Mouse (Mus musculus) ES-Bruce4 (cell line): Measurements from ENCODE around the gene Sirpa. TPM values are rescaled to one million over a fixed set of nuclear protein-coding genes. Genes with fewer than 3 reads are reported as not detected.

Experiments
- H3K27ac ChIP-seq: 2 replicates; pipeline ENCODE4 v1.5.1; 2012; ENCODE audit warnings: low read length, inconsistent platforms; ENCODE audit not compliant: insufficient read depth
- H3K27me3 ChIP-seq: 2 replicates; pipeline ENCODE4 v1.6.1; 2012; ENCODE audit warnings: mild to moderate bottlenecking, low read length, inconsistent platforms; ENCODE audit not compliant: control insufficient read depth, poor library complexity, insufficient read depth, severe bottlenecking
- H3K36me3 ChIP-seq: 2 replicates; pipeline ENCODE4 v1.6.1; 2012; ENCODE audit warnings: inconsistent platforms, mild to moderate bottlenecking, low read length, moderate library complexity; ENCODE audit not compliant: control insufficient read depth, poor library complexity, insufficient read depth, severe bottlenecking
- H3K4me1 ChIP-seq: one replicate; pipeline ENCODE4 v1.8.1; 2011; ENCODE audit warnings: low read length; ENCODE audit not compliant: control insufficient read depth, insufficient read depth
- H3K4me3 ChIP-seq: 2 replicates; pipeline ENCODE4 v1.5.1; 2011; ENCODE audit warnings: low read depth, mild to moderate bottlenecking, low read length
- H3K9ac ChIP-seq: 2 replicates; pipeline ENCODE4 v1.6.1; 2012; ENCODE audit warnings: low read depth, mild to moderate bottlenecking, inconsistent platforms; ENCODE audit not compliant: poor library complexity, severe bottlenecking
- H3K9me3 ChIP-seq: replicated peaks from 2 replicates; pipeline ENCODE4 v1.6.1; 2012; ENCODE audit warnings: mild to moderate bottlenecking, low read length, inconsistent platforms; ENCODE audit not compliant: control insufficient read depth, poor library complexity, insufficient read depth, severe bottlenecking
- CTCF ChIP-seq: IDR thresholded peaks from one replicate; pipeline ENCODE4 v1.8.1; 2011; ENCODE audit warnings: low read depth, low read length
- EP300 ChIP-seq: IDR thresholded peaks from 2 replicates; pipeline ENCODE4 v1.6.1; 2011; ENCODE audit warnings: low read depth, low read length; ENCODE audit not compliant: insufficient read depth
- POLR2A ChIP-seq: IDR thresholded peaks from one replicate; pipeline ENCODE4 v1.8.1; 2011; ENCODE audit warnings: low read length; ENCODE audit not compliant: insufficient read depth
- polyA plus RNA-seq: library from polyadenylated mRNA; stranded (reverse); fragments of >200 nt; gene quantifications from 2 replicates; pipeline ENCODE4 v1.2.4, GENCODE M21; 2011; ENCODE audit warnings: low read depth; ENCODE audit not compliant: missing spikeins, insufficient read depth, insufficient read length

The Sirpa gene
- polyA plus RNA-seq, 1 experiment = 8.5 TPM

DNA sequence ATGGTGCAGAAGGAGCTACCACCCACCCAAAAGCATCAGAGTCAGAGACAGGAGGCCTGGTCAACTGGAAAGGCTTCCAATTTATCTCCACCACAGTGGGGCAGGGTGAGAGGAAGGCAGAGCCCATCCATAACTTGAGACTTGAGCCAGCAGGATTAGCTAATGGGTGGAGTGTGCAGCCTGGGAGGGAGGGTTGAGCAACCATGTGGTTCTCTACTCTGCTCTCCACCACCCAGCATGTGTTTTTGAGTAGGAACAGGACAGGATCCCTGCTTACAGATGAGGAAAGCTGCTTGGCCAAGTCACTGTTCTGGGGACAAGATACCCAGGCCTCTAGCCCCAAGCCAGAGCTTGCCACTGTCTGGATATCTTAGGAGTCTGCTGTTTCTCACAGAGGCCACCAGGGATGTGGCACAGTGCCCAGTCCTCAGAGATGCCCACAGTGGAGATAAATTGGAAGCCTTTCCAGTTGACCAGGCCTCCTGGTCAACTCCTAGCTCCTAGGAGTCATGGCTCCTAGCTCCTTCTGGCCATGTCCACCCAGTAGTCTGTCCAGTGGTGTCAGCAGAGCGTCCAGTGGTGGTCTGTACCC lies 8.5 kb downstream of the Sirpa start:
- TF ChIP-seq CTCF (no peak), EP300 (no peak), POLR2A (no peak)
- H3K9ac ChIP-seq = no peak overlapping the region
- H3K4me1 ChIP-seq = no peaks in the 10 kb centered on the region
- no peaks in the 10 kb centered on the region for H3K9me3 ChIP-seq
- H3K4me3 ChIP-seq = no peak overlapping the region
- H3K36me3 ChIP-seq = no peaks in the 10 kb centered on the region
- no peaks in the 10 kb centered on the region for H3K27me3 ChIP-seq
- no peak overlapping the region for H3K27ac ChIP-seq

DNA sequence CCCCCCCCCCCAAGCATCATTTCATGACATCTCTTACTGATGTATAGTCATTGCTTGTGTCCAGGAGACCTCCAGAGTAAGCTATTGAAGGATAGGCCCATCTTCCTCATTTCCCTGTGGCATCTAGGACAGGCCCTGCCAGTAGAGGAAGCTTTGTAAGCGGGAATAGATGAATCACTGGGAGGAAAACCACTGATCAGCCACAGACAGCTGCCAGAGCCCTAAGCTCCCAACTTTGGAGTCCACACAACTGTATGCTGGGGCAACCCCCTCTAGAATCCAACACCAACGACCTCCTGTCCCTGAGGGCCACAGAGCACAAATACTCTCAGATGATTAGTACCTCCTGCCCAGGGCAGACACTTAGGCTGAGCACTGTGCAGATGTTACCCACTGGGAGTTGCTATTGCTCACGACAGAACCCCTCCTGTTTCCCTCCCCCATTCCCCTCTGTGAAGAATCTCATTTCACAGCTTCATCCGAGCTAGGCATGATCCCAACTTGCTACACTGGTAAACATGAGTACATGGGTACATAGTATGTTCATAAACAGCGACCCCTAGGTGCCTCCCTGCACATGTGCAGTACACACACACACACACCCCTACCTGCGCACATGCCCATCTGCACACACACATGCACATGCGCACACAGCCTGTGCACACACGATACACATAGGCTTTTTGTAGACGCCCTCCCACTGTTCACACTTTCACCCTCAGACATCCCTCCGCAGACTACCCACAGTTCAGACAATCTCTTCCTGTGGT lies 9.4 kb downstream of the Sirpa start:
- Histone ChIP-seq H3K9me3 (no peaks in the 10 kb centered on the region), H3K4me3 (no peak overlapping the region), H3K4me1 (no peaks in the 10 kb centered on the region), H3K9ac (no peak overlapping the region), H3K27me3 (no peaks in the 10 kb centered on the region), H3K36me3 (no peaks in the 10 kb centered on the region), H3K27ac (no peak overlapping the region)
- TF ChIP-seq EP300 (no peak), POLR2A (no peak), CTCF (no peak)

DNA sequence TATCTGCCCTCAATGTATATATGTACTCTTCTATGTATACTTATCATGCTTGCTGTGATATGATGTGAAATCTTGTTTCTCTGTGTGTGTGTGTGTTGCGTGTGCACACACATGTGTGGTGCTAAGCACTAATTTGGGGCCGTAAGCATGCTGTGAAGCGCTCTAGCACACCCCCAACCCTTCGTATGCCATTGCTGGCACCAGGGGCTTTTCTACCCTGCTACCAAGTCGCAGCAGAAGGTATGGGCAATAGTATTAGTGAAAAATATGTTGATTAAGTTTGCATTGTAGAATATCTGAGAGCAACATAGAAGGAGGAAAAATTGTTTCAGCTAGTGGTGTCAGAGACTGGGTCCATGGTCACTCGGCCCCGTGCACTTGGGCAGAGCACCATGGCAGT lies 10.2 kb downstream of the Sirpa start:
- TF ChIP-seq CTCF = no peak
- no peak for TF ChIP-seq POLR2A
- TF ChIP-seq EP300 = no peak
- no peaks in the 10 kb centered on the region for H3K36me3 ChIP-seq
- H3K4me1 ChIP-seq = no peaks in the 10 kb centered on the region
- H3K27ac ChIP-seq = no peak overlapping the region
- H3K27me3 ChIP-seq = no peaks in the 10 kb centered on the region
- H3K9me3 ChIP-seq = no peaks in the 10 kb centered on the region
- H3K4me3 ChIP-seq = no peak overlapping the region
- no peak overlapping the region for H3K9ac ChIP-seq

DNA sequence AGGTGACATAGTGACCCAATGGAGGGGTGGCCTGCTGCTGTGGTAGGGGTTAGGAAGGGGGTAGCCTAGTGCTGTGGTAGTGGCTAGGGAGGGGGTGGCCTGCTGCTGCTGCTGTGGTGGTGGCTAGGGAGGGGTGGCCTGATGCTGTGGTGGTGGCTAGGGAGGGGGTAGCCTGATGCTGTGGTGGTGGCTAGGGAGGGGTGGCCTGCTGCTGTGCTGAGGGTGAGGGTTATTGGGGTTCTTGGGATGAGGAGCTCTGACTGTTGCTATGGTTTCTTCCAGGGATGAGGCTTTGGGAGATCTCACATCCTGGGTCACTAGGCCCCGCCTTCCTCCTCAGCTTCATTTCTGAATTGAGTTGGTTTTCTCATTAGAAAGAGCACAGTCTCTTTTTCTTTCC lies 10.9 kb downstream of the Sirpa start:
- H3K4me3 ChIP-seq = no peak overlapping the region
- no peak overlapping the region for H3K9ac ChIP-seq
- H3K27ac ChIP-seq = no peak overlapping the region
- H3K27me3 ChIP-seq = no peaks in the 10 kb centered on the region
- no peaks in the 10 kb centered on the region for H3K36me3 ChIP-seq
- no peak for TF ChIP-seq POLR2A
- TF ChIP-seq CTCF = no peak
- no peak for TF ChIP-seq EP300
- H3K9me3 ChIP-seq = no peaks in the 10 kb centered on the region
- H3K4me1 ChIP-seq = no peaks in the 10 kb centered on the region

DNA sequence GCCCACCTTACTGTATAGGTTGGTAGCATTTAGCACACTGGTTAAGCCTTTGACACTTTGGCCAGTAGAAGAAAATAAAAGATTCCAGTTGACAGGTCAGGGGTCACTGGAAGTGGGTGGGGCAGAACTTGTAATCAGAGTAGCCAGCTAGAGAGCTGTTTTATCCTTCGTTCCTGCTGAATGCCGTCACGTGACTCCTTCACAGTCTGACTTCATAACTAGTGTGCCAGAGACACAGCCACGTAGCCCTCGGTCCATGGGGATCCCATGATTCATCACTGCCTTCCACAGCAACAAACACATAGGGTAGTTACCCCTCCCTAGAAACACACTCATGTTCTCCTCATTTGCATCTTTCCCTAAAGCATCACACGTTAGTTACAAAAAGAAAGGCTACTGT lies 11.4 kb downstream of the Sirpa start:
- TF ChIP-seq POLR2A = no peak
- TF ChIP-seq EP300 = no peak
- TF ChIP-seq CTCF = no peak
- no peaks in the 10 kb centered on the region for H3K9me3 ChIP-seq
- no peaks in the 10 kb centered on the region for H3K4me1 ChIP-seq
- H3K27me3 ChIP-seq = no peaks in the 10 kb centered on the region
- H3K9ac ChIP-seq = no peak overlapping the region
- H3K36me3 ChIP-seq = no peaks in the 10 kb centered on the region
- H3K27ac ChIP-seq = no peak overlapping the region
- H3K4me3 ChIP-seq = no peak overlapping the region

DNA sequence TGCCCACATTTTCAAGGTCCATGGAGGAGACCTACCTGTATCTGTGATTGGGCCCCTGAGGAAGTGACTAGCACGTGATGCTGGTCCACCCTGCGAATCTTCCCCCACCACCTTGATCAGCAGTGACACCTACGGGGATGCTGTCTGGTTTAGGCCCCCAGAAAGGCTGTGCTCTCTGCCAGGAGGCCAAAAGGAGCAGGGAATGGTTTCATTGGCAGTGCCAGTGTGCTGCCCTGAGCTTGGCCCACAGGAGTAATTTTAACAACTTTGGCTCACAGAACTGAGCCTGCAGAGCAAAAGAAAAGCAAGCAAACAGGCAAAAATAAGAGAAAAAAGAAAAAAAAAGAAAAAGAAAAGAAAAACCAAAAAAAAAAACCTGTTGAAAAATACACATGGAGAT lies 13.2 kb downstream of the Sirpa start:
- TF ChIP-seq POLR2A (no peak), EP300 (no peak), CTCF (no peak)
- H3K9me3 ChIP-seq = no peaks in the 10 kb centered on the region
- H3K9ac ChIP-seq = no peak overlapping the region
- no peaks in the 10 kb centered on the region for H3K36me3 ChIP-seq
- H3K4me3 ChIP-seq = no peak overlapping the region
- H3K4me1 ChIP-seq = no peaks in the 10 kb centered on the region
- H3K27me3 ChIP-seq = no peaks in the 10 kb centered on the region
- no peak overlapping the region for H3K27ac ChIP-seq
